Mouse (Mus musculus): ENCODE measurements around the gene Aldh1a3.

DNA sequence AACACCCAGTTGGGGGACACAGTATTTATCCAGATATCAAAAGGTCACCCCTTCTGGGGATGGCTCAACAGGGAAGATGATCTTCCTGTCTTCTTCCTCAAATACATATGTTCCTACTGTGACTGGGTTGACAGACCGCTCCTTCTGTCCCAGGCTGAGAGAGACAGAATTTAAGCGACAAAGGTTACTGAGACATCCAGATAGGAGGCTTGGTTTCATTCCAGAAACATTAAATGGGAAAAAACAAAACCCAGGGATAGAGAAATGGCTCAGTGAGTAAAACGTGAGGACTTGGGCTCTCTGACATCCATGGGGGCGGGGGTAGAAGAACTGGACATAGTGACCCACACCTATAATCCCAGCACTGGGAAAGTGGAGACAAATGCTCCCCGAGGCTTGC is 24.4 kb downstream of the Aldh1a3 start:
- TF ChIP-seq POLR2A (IDR thresholded peaks at IDR 0.05; ENCODE audit: extremely low read depth, insufficient read depth, low read length) (no peak), CTCF (IDR thresholded peaks at IDR 0.05; ENCODE audit: low read depth, low read length) (no peak)

Measured in liver, adult 2 months (tissue).